ENCODE assay signal across 10 mouse cellular contexts in genomic region chr4:137867225-137867624, GRCm38 (mm10). TPM values are rescaled to one million over a fixed set of nuclear protein-coding genes. Genes with fewer than 3 reads are reported as not detected.
DNase-seq lines count a peak whose midpoint lies in the region; ATAC-seq and TF ChIP-seq lines count a peak whose summit lies in the region.
"Had no signal": no experiment of that assay in that cellular context is flagged by ENCODE, and none has a peak within 500 bp of the region (broad histone marks: within the 10 kb centered on the region; RNA-seq: fewer than 3 reads in every experiment).

No protein-coding gene starts in this region.

- no peak for TF ChIP-seq POLR2A in liver, adult 2 months (IDR thresholded peaks at IDR 0.05; ENCODE audit: extremely low read depth, insufficient read depth, low read length)

- 0 out of 2 replicates have a peak overlapping the region, but pooled peaks have one; percentile 3 for H3K4me3 ChIP-seq in liver, adult 2 months (ENCODE audit: insufficient read depth, low read depth, low read length)
- H3K4me3 ChIP-seq in intestine, postnatal 0 days (ENCODE audit: low read depth, low read length), result no peak overlapping the region
- H3K4me3 ChIP-seq in limb, embryonic 13.5 days, result no peak overlapping the region

- H3K27me3 ChIP-seq in liver, adult 2 months (ENCODE audit: control insufficient read depth, insufficient read depth, low read length), result no peaks in the 10 kb centered on the region
- H3K27me3 ChIP-seq in intestine, postnatal 0 days (replicated peaks; ENCODE audit: control insufficient read depth, insufficient read depth, low read length), result no peaks in the 10 kb centered on the region
- no peaks in the 10 kb centered on the region for H3K27me3 ChIP-seq in limb, embryonic 13.5 days

- peak overlapping the region; percentile 19; the same call in 1 of the 2 replicates for H3K9ac ChIP-seq in liver, adult 2 months (ENCODE audit: low read depth, low read length)
- no peak overlapping the region for H3K9ac ChIP-seq in intestine, postnatal 0 days (ENCODE audit: low read depth, low read length)
- no peak overlapping the region for H3K9ac ChIP-seq in limb, embryonic 13.5 days

- H3K27ac ChIP-seq in liver, adult 2 months (replicated peaks; ENCODE audit: insufficient read depth, low read depth, low read length), result peak overlapping the region; percentile 77
- H3K27ac ChIP-seq in intestine, postnatal 0 days (ENCODE audit: low read depth, low read length), result no peak overlapping the region
- peak overlapping the region; percentile 10; the same call in 1 of the 2 replicates for H3K27ac ChIP-seq in limb, embryonic 13.5 days

- DNase-seq in liver, adult 2 months (ENCODE audit: extremely low read depth, low read depth, low spot score), result peak; percentile 88
- DNase-seq in liver, result no peak
- DNase-seq in lung, postnatal 4 days, result peak; percentile 81 to 90
- DNase-seq in frontal cortex, postnatal 14 days (ENCODE audit: low spot score in 2 of 2), result no peak
- DNase-seq in gastrocnemius, adult 18-20 months (ENCODE audit: low spot score), result no peak
- DNase-seq in left cerebral cortex, adult 11 months (ENCODE audit: low spot score), result no peak
- DNase-seq: cerebellum, adult 8-10 months; thymus, postnatal 25 days had no signal

- WGBS in liver, adult 2 months, result 11% methylated on average over 4 of the region's 4 CpGs
- 21% methylated on average over 4 of the region's 4 CpGs for WGBS in intestine, postnatal 0 days
- WGBS in limb, embryonic 13.5 days, result 65% methylated on average over 4 of the region's 4 CpGs

- H3K4me2 ChIP-seq in intestine, postnatal 0 days (replicated peaks; ENCODE audit: low read depth), result no peak overlapping the region
- H3K4me2 ChIP-seq in limb, embryonic 13.5 days (replicated peaks), result no peak overlapping the region

- no peaks in the 10 kb centered on the region for H3K9me3 ChIP-seq in intestine, postnatal 0 days (ENCODE audit: control insufficient read depth)
- H3K9me3 ChIP-seq in limb, embryonic 13.5 days, result no peaks in the 10 kb centered on the region

- TF ChIP-seq CTCF in liver, adult 2 months (IDR thresholded peaks at IDR 0.05; ENCODE audit: low read depth, low read length), result no peak
- no peak for TF ChIP-seq CTCF in intestine, postnatal 0 days (IDR thresholded peaks at IDR 0.05; ENCODE audit: low read depth)

- ATAC-seq in intestine, postnatal 0 days, result 0 out of 2 replicates have a peak, but pooled peaks have one; percentile 9
- ATAC-seq in limb, embryonic 13.5 days (ENCODE audit: low FRiP score, low read depth), result no peak

- H3K79me2 ChIP-seq in liver, adult 2 months (ENCODE audit: control insufficient read depth, insufficient read depth, low read length), result peaks cover 61% of the 10 kb centered on the region

- peaks cover 58% of the 10 kb centered on the region for H3K4me1 ChIP-seq in liver, adult 2 months (ENCODE audit: control insufficient read depth, insufficient read depth, low read length)
- H3K4me1 ChIP-seq in intestine, postnatal 0 days (replicated peaks; ENCODE audit: control insufficient read depth, insufficient read depth, low read length), result peaks cover 19% of the 10 kb centered on the region
- H3K4me1 ChIP-seq in limb, embryonic 13.5 days, result peaks cover 74% of the 10 kb centered on the region

- H3K36me3 ChIP-seq in liver, adult 2 months (ENCODE audit: control insufficient read depth, insufficient read depth, low read length), result no peaks in the 10 kb centered on the region
- H3K36me3 ChIP-seq in intestine, postnatal 0 days (ENCODE audit: control insufficient read depth, insufficient read depth), result no peaks in the 10 kb centered on the region
- no peaks in the 10 kb centered on the region for H3K36me3 ChIP-seq in limb, embryonic 13.5 days

RNA-seq across cellular contexts. Expression of gene Ece1, which starts 5.2 kb away (rescaled TPM):
- 430 and 630 TPM in 2 replicates for total RNA-seq in liver, adult 2 months (2014; rRNA removed)
- 55.2 and 213 TPM in 2 replicates for polyA plus RNA-seq in liver, adult 2 months (2012; rRNA removed)
- polyA plus RNA-seq in intestine, postnatal 0 days (2015; fragmentation: Nextera tagmentation; extraction: Ambion mirVana), result 44.9 and 49.1 TPM in 2 replicates
- 29.2 and 31.4 TPM in 2 replicates for polyA plus RNA-seq in limb, embryonic 13.5 days (2015; fragmentation: Nextera tagmentation; extraction: Ambion mirVana)
- total RNA-seq in gastrocnemius, adult 18-20 months (2021), result 10 to 100 TPM; 65.0 to 78.0 TPM

Comparison
In these comparisons a context has a peak if more than half of its experiments do, and no peak if none do; other contexts are left out.
1. DNase-seq: peak in liver, adult 2 months (single experiment) and lung, postnatal 4 days (2 of 2); none in liver (single experiment), frontal cortex, postnatal 14 days (0 of 2), gastrocnemius, adult 18-20 months (single experiment) and left cerebral cortex, adult 11 months (single experiment).